Mouse (Mus musculus): ENCODE results near the gene St8sia6.

DNA sequence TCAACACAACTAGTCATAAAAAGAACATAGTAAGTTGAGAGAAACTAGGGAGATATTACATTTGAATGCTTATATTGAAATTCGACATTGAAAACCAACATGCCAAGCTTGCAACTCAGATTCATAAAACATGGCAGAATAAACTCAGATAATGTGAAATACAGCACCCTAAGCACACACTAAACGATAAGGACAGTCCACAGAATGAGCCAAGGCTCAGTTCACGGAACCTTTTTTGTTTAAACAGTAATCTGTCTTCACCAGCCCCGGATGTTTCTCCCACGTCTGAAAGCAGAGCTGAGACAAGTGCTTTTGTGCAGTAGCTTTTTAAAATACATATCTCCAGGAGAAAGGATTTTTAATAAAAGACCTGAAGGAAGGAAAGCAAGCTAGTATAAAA is 14.7 kb upstream of the St8sia6 start:
- TF ChIP-seq CTCF (IDR thresholded peaks at IDR 0.05; ENCODE audit: insufficient read depth, low read depth, low read length) (no peak), POLR2A (IDR thresholded peaks at IDR 0.05; ENCODE audit: insufficient read depth, low read depth, low read length) (no peak)
